Mouse (Mus musculus) skeletal muscle tissue, adult 2 months (tissue): ENCODE measurements around the gene Ifit3b.
"Not testable (repeated sequence)": the region's sequence is repeated elsewhere in the genome, so short reads cannot be mapped to it uniquely, and the experiment has no call there.

ENCODE experiments used
- DNase-seq: peaks from one replicate; pipeline ENCODE4 v3.0.0-alpha.2; 2012; ENCODE audit warnings: low read depth, low spot score

The Ifit3b gene

DNA sequence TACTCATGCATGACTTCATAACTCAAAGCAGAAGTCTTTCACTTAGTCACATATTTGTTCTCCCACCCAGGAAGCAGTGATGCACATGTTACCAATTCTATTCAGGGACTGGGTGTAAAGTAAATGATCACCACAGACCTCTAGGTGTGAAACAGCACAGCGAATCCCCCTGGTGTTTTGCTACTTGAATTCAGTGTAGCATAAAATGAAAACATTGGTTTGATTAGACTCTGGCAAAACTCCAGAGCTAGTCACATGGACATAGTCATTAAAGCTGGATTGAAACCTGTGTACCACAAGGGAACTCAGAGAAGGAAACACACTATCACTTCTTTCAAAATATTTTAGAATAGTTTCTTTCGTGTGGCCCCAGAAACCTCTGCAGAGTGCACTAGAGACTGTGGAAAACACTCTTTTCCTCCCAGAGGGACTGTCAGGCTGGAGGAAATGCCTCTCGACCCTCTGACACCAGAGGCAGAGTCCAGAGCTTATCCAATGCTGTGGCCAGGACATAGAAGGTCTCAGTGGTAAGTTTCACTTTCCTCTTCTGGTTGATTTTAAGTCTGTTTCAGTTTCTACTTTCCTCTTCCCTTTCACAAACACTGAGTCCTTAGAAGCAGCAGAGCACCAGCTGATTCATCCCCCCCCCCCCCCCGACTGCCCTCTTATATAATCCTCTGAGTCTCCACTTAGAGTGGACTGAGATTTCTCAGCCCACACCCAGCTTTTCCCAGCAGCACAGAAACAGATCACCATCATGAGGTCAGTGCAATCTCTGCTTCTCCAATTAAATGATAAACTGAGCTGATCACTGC, at the start of gene Ifit3b:
TSS of gene Ifit3b (plus strand) at position 734 of the 815 bp plus-strand sequence.
- peak; percentile 81 for DNase-seq

DNA sequence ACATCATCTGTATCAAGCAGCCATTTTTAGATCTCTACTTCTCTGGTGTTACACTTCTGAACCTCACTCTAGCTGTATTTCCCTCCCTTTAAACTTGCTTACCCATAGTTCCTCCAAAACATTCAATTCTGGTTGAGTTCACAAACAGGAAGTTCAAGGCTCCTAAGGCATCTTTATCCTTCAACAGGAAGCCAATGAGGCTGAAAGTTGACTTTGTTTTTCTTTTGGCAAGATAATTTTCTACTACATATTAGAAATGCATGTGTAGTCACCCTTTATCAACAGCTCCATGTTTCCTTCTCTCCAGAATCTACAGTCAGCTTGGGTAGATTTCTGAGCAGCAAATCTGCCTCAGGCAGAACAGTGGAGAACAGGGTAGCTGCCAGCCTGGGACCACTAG, 45.2 kb upstream of the Ifit3b start:
- no peak for DNase-seq

DNA sequence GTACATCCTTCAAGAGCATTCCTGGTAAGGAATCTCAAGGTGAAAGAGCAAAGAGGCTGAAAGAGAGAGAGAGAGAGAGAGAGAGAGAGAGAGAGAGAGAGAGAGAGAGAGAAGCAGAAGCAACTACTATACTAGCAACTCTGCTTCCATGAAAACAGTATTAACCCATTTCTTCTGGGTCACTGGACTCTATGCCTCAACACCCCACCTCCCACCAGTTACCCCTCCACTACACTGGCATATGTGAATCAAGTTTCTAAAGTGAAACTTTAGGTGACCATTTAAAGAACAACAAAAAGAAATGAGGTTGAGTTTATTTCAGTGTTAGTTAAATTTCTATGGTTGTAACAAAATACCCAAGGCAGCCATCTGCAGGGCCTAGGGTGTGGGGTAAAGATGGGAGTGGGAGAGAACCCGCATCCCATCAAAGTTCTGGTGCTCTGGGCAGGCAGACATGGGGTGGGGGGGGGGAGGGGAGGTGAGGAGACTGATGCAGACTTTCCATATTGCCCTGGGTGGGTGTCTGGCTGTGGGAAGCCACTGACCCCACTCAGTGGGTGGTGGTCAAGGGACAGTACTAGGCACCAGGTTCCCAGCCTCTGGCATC, 41.5 kb upstream of the Ifit3b start:
- DNase-seq: no peak

DNA sequence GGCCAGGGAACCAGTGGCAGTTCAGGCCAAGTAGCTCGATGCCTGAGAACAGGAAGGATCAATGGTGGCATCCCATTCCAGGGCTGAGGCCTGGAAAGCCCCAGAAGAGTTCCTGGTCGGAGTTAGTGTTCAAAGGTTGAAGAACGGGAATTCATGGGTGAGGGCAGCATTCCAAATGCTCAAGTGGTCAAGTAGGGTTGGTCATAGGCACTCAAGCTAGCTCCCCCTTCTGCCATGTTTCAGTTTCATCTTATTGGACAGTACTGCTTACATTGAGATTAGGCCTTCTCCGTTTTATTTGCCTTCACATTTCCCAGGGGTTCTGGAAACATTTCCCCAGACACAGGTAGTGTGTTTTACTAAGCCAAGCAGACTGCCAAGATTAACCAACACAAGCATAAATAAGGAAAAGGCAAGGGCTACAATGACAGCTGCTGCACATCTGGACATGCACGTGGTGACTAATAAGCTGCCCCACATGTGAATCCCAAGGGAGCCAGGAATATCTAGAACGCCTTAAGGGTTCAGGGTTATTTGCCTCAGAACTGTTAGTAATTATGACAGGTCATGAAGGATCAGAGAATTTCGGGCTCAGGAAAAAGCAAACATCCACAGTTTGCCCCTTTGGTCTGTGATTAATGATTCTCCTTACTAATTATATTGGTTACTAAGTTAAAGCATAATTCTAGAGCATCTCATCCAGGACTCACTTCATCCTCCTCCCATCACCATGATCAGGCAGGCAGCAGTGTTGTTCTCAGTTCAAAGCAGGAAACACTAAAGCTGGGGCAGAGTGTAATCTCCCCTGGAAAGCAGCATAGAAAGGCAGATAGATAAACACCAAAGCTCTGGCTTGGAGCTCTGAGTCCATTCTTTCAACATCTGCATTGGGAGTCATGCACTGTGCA, 38.5 kb upstream of the Ifit3b start:
- no peak for DNase-seq

DNA sequence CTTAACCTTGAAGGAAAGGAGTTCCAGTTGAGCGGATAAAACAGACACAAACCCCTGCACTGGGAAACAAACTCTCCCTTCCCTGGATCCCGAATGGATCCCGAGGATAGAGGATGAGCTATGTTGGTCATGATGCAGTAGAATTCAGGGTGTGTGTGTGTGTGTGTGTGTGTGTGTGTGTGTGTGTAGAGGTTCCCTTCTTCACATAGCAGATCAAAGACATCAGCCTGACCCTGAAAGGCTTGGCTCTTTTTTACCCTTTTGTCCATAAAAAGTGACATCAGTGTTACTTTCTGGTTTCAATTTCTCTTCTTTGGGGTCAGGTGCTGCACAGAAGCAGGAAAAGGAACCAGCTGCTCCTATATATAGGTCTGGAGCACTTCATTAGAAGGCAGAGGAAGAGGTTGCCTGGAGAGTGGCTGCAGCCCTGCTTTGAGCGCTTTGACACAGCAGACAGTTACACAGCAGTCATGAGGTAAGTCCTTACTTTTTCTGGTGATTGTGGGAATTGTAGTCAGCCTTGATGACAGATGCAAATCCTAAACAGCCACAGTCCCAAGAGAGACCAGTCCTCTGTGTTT, 37.8 kb upstream of the Ifit3b start:
- DNase-seq: no peak

DNA sequence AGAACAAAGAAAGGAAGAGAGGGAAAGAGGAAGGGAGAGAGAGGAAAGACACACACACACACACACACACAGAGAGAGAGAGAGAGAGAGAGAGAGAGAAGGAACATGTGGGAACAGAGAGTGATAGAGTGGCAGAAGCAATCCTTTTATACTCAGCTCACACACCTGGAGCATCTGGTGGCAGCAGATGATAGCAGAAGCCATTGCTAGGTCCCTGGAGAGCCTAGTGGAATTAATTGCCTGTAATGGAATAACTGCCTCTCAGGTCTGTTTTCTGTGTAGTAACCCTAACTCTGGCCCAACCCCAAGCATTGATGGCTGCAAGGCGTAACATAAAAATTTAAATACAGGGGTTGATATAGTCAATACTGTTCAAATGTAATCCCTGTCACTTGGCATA, 36.7 kb upstream of the Ifit3b start:
- DNase-seq: no peak

DNA sequence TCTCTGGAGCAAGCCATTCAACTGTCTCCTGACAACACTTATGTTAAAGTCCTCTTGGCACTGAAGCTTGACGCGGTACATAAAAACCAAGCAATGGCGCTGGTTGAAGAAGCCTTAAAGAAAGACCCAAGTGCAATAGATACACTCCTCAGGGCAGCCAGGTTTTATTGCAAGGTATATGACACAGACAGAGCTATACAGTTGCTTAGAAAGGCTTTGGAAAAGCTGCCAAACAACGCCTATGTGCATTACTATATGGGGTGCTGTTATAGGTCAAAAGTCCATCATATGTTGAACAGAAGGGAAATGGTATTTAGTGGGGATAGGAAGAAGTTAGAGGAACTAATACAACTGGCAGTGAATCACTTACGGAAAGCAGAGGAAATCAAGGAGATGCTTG, 34.1 kb upstream of the Ifit3b start:
- DNase-seq: no peak

DNA sequence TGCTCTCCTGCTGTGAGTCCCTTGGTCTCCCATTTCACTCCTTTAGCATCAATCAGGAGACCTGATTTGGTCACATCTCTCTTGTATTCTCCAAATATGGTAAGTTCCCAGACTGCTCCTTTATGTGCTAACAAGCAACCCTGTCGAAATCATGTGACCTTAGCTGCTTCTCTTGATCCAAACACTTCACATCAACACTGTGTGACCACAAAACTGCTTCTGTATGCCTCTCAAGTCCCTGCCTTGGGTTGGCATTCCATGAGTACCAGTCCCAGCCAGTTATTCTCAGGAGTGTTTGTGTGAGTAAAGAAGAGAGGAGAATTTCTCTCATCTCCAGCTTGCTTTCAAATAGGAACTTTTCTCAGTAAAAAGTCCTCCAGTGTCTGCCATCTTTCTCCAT, 30.6 kb upstream of the Ifit3b start:
- DNase-seq: no peak

DNA sequence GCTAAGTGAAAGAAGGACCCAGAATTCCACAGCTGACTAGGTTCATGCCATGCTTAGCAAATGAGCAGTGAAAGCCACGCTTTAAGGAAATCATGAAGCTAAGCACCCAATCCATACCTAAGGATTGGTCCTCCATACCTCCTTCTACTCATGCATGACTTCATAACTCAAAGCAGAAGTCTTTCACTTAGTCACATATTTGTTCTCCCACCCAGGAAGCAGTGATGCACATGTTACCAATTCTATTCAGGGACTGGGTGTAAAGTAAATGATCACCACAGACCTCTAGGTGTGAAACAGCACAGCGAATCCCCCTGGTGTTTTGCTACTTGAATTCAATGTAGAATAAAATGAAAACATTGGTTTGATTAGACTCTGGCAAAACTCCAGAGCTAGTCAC, 25.1 kb upstream of the Ifit3b start:
- not testable (repeated sequence) for DNase-seq

DNA sequence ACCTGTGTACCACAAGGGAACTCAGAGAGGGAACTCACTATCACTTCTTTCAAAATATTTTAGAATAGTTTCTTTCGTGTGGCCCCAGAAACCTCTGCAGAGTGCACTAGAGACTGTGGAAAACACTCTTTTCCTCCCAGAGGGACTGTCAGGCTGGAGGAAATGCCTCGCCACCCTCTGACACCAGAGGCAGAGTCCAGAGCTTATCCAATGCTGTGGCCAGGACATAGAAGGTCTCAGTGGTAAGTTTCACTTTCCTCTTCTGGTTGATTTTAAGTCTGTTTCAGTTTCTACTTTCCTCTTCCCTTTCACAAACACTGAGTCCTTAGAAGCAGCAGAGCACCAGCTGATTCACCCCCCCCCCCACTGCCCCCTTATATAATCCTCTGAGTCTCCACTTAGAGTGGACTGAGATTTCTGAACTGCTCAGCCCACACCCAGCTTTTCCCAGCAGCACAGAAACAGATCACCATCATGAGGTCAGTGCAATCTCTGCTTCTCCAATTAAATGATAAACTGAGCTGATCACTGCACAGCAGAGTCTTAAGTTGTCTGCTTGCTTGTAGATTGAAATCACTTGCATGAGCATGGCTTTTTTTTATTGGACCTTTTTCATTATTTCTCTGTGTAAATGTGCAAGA, 24.5 kb upstream of the Ifit3b start, which contains the start of gene Ifit3:
TSS of gene Ifit3 (plus strand) at position 406 of the 641 bp plus-strand sequence.
- DNase-seq: peak; percentile 45

DNA sequence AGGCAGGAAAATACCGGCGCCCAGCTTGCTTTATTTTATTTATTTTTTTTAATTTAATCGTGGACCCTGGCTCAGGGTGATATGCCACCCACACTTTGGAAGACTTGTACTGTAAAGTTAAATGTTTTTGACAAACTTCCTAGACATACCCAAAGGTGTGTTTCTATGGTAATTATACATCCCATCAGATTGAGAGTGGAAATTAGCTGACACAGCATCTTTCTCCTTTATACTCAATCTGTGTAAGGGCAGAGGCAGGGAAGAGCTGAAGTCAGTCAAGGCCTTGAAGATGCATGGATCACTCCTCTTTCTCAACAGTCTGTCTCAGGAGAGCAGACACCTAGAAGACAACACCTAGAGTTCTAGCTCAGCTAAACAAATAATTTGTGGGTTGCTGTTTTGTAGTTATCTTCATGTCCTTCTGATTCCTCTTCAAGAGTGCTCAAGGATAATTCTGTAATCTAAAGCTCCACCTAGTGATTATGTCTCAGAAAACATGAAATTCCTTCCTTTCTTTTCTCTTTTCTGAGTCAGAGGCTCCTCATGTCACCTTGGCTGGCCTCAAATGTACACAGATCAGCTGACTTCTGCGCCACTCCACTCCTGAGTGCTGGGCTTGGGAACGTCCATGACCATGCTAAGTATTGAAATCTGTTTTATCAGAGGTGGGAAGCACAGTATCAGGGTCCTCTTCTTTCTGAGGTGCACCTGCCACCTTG, 21.9 kb upstream of the Ifit3b start:
- not testable (repeated sequence) for DNase-seq

DNA sequence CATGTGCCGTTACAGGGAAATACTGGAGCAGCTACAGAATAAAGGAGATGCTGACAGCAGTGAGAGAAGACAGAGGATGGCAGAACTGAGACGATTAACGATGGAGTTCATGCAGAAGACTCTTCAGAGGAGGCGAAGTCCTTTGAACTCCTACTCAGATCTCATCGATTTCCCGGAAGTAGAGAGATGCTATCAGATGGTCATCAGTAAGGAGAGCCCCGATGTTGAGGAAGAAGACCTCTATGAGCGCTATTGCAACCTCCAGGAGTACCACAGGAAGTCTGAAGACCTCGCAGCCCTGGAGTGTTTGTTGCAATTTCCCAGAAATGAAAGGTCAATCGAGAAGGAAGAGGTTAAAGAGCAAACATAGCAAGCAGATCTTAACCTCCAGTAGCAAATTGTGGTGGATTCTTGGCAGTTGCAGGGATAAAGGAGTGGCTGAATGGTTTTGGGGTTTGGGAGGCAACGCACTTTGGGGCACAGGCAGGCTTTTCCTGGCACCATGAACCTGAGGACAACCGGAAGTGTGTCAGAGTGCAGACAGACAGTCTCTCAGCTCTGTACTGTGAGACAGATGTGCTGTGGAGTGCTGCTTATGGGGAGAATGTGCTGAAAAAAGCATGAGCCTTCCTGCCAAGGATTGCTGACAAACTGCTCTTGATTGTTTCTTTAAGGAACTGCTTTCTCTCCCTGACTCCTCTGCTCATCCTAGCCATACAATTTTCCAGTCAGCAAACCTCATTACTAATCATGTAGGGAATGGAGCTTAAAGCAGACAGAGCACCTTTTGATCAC, 19.7 kb upstream of the Ifit3b start:
- DNase-seq: not testable (repeated sequence)

DNA sequence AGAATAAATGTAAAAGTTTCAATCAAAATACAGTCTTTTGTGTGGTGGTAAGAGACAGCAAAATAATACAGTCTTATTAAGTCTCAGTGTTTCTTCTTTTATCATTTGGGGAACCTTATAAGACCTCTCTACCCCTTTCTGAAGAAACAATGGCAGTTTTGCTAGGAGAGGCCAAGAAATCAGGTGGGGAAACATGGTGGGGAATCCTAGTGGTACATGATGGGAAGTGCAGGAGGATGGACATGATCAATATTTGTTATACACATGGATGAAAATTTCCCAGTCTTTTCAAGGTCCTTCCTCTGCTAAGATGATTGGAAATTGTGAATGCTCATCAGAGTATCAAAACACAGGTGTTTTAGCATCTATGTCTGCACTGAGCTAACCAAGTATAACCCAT, 18.8 kb upstream of the Ifit3b start:
- DNase-seq: no peak

DNA sequence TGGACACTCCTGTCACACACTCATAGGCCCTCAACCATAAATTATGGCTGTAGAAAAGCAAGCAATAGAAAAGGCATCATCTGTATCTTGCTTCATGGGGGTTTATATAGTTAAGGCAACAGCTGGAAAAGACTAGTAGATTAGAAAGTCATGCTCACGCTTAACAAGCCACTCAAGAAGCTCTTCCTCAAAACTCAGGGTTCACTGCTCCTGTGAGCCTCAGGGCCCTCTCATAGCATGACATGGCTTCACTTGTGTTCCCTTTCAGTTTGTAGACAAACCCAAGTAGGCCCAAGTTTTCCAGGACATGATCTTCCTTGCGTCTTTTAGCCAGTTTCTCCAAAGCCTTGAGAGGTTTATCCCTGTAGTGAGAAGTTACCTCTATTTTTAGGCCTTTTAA, 14.3 kb upstream of the Ifit3b start:
- no peak for DNase-seq

DNA sequence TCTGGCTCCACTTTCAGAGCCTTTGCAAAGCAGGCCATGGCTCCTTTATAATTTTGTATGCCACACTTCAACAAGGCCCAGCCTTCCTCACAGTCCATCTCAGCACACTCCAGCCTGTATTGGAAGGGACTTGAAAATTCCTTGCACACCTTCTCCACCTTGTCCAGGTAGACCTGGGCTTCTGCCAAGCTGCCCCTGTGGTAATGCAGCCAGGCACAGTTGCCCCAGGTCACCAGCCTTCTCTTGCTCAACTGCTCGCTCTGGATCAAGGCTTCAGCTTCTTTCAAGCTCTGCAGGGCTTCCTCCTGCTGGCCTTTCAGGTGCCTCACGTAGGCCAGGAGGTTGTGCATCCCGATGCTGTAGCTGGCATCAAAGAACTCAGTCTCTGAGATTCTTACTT, 13.2 kb upstream of the Ifit3b start:
- DNase-seq: not testable (repeated sequence)

DNA sequence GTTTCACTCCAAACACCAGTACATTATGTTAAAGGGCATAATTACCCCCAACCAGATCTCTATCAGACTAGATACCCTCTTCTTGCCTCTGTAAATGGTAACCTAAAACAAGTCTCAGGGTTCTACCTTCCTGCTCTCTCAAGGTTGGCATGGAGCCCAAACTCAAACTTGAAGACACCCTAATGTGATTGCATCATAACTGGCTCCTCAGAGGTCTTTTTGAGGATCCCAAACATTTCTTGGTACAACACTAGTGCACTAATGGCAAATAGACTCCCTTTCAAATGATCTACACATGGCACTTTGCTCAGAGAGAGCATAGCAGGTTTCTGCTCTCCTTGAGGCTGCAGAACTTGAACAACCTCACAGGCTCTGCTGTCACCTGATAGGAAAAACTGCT, 11.0 kb upstream of the Ifit3b start:
- DNase-seq: no peak

DNA sequence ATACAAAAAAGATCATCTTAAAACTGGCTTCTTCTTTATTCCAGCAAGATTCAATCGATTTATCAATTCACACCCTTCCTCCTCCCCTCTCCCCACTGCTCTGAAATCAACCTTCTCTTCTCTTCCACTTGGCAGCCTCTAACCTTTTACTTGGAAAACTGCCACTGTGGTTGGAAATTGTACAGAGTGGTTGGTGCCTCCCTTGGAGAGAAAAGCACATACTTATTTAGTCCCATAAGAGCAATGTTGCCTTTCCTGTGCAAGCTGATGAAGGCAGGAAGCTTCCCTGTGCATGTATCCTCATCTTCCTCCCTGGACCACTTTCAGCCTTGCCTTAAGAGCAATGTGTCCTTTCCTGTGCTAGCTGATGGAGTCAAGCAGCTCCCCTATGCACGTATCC, 9.4 kb upstream of the Ifit3b start:
- peak; percentile 56 for DNase-seq

DNA sequence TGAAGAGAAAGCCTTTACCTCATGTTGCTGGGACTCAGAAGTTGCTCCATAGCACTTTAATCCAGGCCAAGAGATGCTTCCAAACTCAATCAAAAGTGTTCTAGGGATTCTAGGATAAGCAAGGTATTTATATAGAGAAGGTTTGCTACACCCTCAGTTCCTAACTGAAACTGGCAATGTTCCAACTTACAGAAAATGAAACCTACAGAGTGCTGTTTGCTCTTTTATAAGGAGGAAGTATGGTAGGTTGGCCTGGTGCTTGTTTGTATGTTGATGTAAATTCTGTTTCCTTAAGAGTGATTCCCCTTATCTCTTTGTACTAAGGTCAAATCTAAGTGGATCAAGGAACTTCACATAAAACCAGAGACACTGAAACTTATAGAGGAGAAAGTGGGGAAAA, 8.5 kb upstream of the Ifit3b start:
- DNase-seq: peak; percentile 36

DNA sequence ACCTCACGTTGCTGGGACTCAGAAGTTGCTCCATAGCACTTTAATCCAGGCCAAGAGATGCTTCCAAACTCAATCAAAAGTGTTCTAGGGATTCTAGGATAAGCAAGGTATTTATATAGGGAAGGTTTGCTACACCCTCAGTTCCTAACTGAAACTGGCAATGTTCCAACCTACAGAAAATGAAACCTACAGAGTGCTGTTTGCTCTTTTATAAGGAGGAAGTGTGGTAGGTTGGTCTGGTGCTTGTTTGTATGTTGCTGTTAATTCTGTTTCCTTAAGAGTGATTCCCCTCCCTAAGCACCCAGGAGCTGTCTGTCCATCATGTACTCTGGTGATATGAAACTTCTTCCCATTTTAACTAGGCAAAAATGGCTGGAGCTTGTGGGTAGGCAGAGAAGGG, 5.9 kb upstream of the Ifit3b start, which contains the start of gene Ifit1bl1:
TSS of gene Ifit1bl1 (minus strand) at position 69 of the 400 bp plus-strand sequence.
- not testable (repeated sequence) for DNase-seq

DNA sequence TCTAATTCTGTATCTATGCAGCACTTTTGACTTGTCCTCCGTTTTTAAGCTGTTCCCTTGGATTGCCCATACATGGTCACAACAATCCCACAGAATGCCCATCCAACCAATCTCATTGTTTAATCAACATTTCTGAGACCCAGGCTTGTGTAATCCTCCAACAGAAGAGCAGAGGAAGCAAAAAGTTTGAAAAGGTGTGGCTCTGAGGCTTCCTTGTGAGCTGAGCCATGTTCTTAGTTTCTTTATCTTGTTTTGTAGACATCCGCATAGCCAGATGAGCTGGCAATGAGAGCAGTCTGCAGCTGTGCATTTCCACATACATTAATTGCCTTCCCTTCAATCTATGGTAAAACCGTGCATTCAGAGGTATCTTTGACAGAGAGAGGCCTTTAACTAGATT, 2.3 kb upstream of the Ifit3b start:
- no peak for DNase-seq
